Mouse (Mus musculus): Measurements from ENCODE around the gene Rpl7l1. TPM values are rescaled to one million over a fixed set of nuclear protein-coding genes. Genes with fewer than 3 reads are reported as not detected.
"Not testable (repeated sequence)": the region's sequence is repeated elsewhere in the genome, so short reads cannot be mapped to it uniquely, and the experiment has no call there.

Rpl7l1 gene
- polyA plus RNA-seq, 1 experiment from 2014 or later, result 242 TPM

GRCm38 (mm10) chr17:46773278-46774130 lies 9.0 kb downstream of the Rpl7l1 start:
- Histone ChIP-seq H3K4me1 (peaks cover 23% of the 10 kb centered on the region), H3K4me3 (peak overlapping the region; percentile 70), H3K27ac (peak overlapping the region; percentile 90), H3K27me3 (ENCODE audit: poor library complexity, severe bottlenecking) (no peaks in the 10 kb centered on the region), H3K36me3 (replicated peaks) (peaks cover 47% of the 10 kb centered on the region), H3K9me3 (no peaks in the 10 kb centered on the region)
- WGBS, result 12% methylated on average over 20 of the region's 20 CpGs
- DNase-seq (ENCODE audit: extremely low spot score, low spot score), result peak; percentile 35

DNA sequence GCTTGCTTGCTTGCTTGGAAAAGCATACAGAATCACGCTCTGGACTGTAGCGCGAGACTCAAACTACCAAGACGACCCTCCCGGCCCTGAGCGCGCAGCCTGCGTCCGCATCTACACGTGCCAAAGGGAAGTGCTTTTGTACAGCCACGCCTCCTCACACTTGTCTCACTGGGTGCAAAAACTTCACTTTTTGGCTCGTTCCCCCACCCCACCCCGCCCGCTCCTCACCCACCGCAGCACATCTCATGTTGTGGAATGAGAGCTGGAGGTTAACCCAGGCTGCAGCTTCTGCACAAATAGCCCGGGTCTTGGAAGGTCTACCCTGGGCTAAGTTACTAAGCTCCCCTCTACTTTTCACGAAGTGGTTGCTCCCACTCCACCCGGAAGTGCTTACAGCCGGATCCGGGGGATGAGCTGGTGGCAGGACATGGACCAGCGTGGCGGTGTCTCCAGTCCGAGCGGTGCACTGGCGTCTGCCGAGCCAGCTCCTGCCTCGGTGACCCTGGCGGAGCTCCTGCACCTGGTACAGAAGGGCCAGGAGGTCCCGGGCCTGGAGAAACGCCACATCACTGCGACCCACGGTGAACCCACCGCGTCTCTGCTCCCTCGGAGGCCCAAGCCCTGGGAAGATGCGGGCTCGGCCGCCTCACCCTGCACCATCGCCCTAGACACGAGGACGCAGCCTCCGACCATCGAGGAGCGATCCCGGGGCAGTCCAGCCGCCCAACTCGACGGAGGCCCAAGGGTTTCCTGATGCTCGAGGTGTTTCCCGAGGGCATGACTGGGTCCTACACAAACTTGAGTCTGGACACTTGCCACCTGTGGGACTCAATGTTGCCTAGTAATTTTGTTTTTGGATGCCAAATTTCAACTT lies 9.8 kb downstream of the Rpl7l1 start, which contains the start of gene 2310039H08Rik:
2310039H08Rik (plus strand) TSS at position 232 of the 874 bp plus-strand sequence.
- H3K36me3 ChIP-seq (replicated peaks), result peaks cover 39% of the 10 kb centered on the region
- H3K27ac ChIP-seq, result peak within 1 kb of the TSS; percentile 90
- H3K27me3 ChIP-seq (ENCODE audit: poor library complexity, severe bottlenecking), result no peaks in the 10 kb centered on the region
- H3K4me3 ChIP-seq, result peak within 1 kb of the TSS; percentile 70
- peaks cover 28% of the 10 kb centered on the region for H3K4me1 ChIP-seq
- peak; percentile 88 for DNase-seq (ENCODE audit: extremely low spot score, low spot score)
- H3K9me3 ChIP-seq, result no peaks in the 10 kb centered on the region
- WGBS, result under 1% methylated on average over 50 of the region's 50 CpGs

DNA sequence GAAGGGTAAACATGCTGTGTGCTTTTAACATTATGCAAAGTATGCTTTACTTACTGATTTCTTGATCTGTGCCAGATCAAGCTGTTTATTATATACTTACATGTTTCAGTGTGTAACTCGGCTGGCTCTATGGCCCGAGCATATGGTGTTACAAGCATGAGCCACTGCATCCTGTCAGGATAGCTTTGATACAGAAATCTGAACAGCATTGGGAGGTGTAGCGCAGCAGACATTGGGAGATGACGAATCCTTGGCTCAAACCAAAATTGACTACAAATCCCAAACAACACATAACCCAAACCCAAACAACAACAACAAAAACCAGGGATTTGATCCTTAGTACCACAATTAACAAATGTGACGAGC lies 10.5 kb downstream of the Rpl7l1 start:
- H3K27me3 ChIP-seq (ENCODE audit: poor library complexity, severe bottlenecking), result no peaks in the 10 kb centered on the region
- peaks cover 32% of the 10 kb centered on the region for H3K36me3 ChIP-seq (replicated peaks)
- H3K9me3 ChIP-seq, result no peaks in the 10 kb centered on the region
- WGBS, result 15% methylated on average over 5 of the region's 5 CpGs
- H3K27ac ChIP-seq, result peak overlapping the region; percentile 90
- H3K4me3 ChIP-seq, result peak overlapping the region; percentile 70
- no peak for DNase-seq (ENCODE audit: extremely low spot score, low spot score)
- peaks cover 29% of the 10 kb centered on the region for H3K4me1 ChIP-seq

GRCm38 (mm10) chr17:46771616-46772015 lies 10.9 kb downstream of the Rpl7l1 start:
- Histone ChIP-seq H3K27me3 (ENCODE audit: poor library complexity, severe bottlenecking) (no peaks in the 10 kb centered on the region), H3K36me3 (replicated peaks) (peaks cover 28% of the 10 kb centered on the region), H3K27ac (peak overlapping the region; percentile 90), H3K4me3 (peak overlapping the region; percentile 70), H3K9me3 (no peaks in the 10 kb centered on the region), H3K4me1 (peaks cover 29% of the 10 kb centered on the region)
- 72% methylated on average over 17 of the region's 17 CpGs for WGBS
- DNase-seq (ENCODE audit: extremely low spot score, low spot score), result no peak

GRCm38 (mm10) chr17:46771025-46771424 lies 11.4 kb downstream of the Rpl7l1 start:
- peaks cover 22% of the 10 kb centered on the region for H3K36me3 ChIP-seq (replicated peaks)
- 92% methylated on average over 4 of the region's 4 CpGs for WGBS
- no peak for DNase-seq (ENCODE audit: extremely low spot score, low spot score)
- H3K4me1 ChIP-seq, result peaks cover 29% of the 10 kb centered on the region
- H3K4me3 ChIP-seq, result peak overlapping the region; percentile 16
- H3K9me3 ChIP-seq, result no peaks in the 10 kb centered on the region
- no peak overlapping the region for H3K27ac ChIP-seq
- no peaks in the 10 kb centered on the region for H3K27me3 ChIP-seq (ENCODE audit: poor library complexity, severe bottlenecking)

DNA sequence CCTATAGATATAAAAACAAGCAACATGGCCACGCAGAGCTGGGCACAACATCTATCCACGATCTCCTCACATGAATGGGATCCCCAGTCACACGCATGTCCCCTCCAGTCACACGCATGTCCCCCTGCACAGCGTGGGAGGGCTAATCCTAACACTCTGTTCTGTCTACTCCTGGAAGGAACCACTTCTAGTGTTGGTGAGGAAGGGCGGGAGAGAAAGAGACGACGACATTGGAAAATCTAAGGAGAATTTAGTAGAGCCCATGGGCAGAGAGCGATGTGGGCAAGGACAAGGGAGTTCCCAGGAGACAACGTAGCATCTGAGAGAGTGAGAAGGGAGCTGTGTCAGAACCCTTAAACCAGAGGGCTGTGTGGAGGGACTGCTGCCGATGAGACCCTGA lies 11.9 kb downstream of the Rpl7l1 start:
- Histone ChIP-seq H3K27me3 (ENCODE audit: poor library complexity, severe bottlenecking) (no peaks in the 10 kb centered on the region), H3K9me3 (no peaks in the 10 kb centered on the region), H3K4me1 (peaks cover 29% of the 10 kb centered on the region), H3K4me3 (peak overlapping the region; percentile 16; the same call in 1 of the 2 replicates), H3K36me3 (replicated peaks) (peaks cover 18% of the 10 kb centered on the region), H3K27ac (no peak overlapping the region)
- no peak for DNase-seq (ENCODE audit: extremely low spot score, low spot score)
- 91% methylated on average over 11 of the region's 11 CpGs for WGBS

- WGBS, result 69% methylated on average over 8 of the region's 8 CpGs
- H3K27me3 ChIP-seq (ENCODE audit: poor library complexity, severe bottlenecking), result no peaks in the 10 kb centered on the region
- H3K9me3 ChIP-seq, result no peaks in the 10 kb centered on the region
- peak overlapping the region; percentile 48 for H3K27ac ChIP-seq
- DNase-seq (ENCODE audit: extremely low spot score, low spot score), result no peak
- peaks cover 15% of the 10 kb centered on the region for H3K4me1 ChIP-seq
- H3K36me3 ChIP-seq (replicated peaks), result no peaks in the 10 kb centered on the region
- H3K4me3 ChIP-seq, result no peak overlapping the region
These were observed 14.6 kb downstream of the Rpl7l1 start for GRCm38 (mm10) chr17:46767868-46768267.

DNA sequence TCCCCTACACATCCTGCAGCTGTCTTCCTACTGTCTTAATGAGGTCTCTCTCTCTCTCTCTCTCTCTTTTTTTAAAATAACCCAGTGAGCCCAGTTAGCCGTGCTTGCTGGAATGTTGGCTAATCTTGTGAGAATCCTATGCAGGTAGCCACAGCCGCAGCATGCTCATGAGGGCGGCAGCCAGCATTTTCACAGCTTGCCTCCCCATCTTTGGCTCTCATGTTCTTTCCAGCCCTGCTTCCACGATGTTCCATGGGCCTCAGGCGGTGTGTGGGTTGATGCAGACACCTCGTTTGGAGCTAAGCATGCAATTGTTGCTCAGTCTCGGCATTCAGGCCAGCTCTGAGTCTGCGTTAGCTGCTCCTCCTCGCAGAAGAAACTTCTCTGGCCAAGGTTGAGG lies 17.6 kb downstream of the Rpl7l1 start:
- H3K4me1 ChIP-seq; H3K27me3 ChIP-seq (ENCODE audit: poor library complexity, severe bottlenecking); DNase-seq (ENCODE audit: extremely low spot score, low spot score); H3K27ac ChIP-seq; H3K9me3 ChIP-seq; H3K36me3 ChIP-seq (replicated peaks); H3K4me3 ChIP-seq: not testable (repeated sequence)
- WGBS, result 71% methylated on average over 9 of the region's 9 CpGs

- no peak within 1 kb of the TSS for H3K27ac ChIP-seq
- H3K4me1 ChIP-seq, result peaks cover 6% of the 10 kb centered on the region; the same call in 1 of the 2 replicates
- H3K27me3 ChIP-seq (ENCODE audit: poor library complexity, severe bottlenecking), result no peaks in the 10 kb centered on the region
- no peaks in the 10 kb centered on the region for H3K36me3 ChIP-seq (replicated peaks)
- no peak for DNase-seq (ENCODE audit: extremely low spot score, low spot score)
- H3K9me3 ChIP-seq, result no peaks in the 10 kb centered on the region
- 81% methylated on average over 2 of the region's 2 CpGs for WGBS
- H3K4me3 ChIP-seq, result no peak within 1 kb of the TSS
These were observed 18.9 kb downstream of the Rpl7l1 start, which contains the start of gene Ptcra for GRCm38 (mm10) chr17:46763544-46763943. Gene Ptcra, minus strand, starts transcription at chr17:46763712.

DNA sequence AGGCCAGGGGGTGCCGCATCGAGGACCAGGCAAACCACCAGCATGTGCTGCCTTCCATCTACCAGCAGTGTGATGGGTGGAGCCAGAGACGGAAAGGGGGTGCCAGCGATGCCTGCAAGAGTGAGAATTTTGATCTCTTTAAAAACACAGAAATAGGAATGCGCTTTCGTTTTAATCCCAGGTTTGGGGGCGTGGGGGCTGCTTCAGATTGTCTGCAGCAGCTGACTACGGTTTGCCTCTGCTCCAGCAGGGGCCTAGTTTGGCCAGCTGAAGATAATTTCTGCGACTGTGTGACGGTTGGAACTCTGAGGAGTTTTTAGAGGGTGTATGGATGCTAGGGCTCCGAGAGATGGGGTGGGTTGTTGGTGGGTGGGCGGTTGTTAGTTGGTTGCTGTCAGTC lies 23.7 kb downstream of the Rpl7l1 start:
- WGBS, result 86% methylated on average over 12 of the region's 12 CpGs

DNA sequence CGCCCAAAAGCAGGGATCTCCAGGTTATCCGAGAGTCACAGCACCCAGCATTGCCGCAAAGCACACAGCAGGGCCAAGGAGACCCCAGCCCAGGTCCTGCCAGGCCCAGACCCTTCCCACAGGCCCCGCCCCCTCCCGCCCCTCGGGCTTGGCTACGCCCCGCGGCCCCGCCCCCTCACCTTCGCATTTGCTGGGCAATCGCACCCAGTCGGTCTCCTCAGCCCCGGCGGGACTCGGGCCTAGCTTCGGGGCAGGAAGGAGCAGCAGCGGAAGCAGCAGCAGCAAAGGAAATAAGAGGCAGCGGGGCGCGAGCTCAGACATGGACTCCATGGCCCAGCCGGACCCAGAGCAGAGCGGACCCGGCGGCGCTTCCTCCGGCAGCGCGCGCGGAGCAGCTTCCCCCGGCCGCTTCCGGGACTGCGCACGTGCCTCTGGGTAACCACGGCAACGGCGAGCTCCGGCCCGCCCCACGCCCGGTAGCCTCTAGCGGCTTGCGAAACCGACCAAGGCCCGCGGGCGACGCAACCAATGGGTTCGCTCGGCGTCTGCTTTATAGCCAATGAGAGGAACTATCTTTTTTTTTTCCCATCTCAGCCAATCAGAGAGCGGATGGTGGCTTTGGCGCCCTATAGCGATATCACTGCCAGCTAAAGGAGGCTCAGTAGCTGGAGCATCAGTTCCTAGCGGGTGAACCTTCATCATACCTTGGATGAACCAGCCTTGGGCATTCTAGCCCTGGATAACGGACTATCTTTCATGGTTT lies 30.5 kb downstream of the Rpl7l1 start, which contains the start of gene Cnpy3:
Cnpy3 (minus strand) TSS at position 421 of the 763 bp plus-strand sequence.
- Histone ChIP-seq H3K36me3 (replicated peaks) (peaks cover 26% of the 10 kb centered on the region), H3K27me3 (ENCODE audit: poor library complexity, severe bottlenecking) (no peaks in the 10 kb centered on the region), H3K9me3 (peaks cover 3% of the 10 kb centered on the region; the same call in 1 of the 2 replicates), H3K4me3 (peak within 1 kb of the TSS; percentile 67), H3K27ac (peak within 1 kb of the TSS; percentile 90), H3K4me1 (peaks cover 32% of the 10 kb centered on the region)
- WGBS, result under 1% methylated on average over 58 of the region's 58 CpGs
- peak; percentile 99 for DNase-seq (ENCODE audit: extremely low spot score, low spot score)

More for the DNA sequence above, 23.7 kb downstream of the Rpl7l1 start:
- DNase-seq (ENCODE audit: extremely low spot score, low spot score), result no peak
- Histone ChIP-seq H3K4me3 (no peak overlapping the region), H3K9me3 (peaks cover 3% of the 10 kb centered on the region; the same call in 1 of the 2 replicates), H3K36me3 (replicated peaks) (no peaks in the 10 kb centered on the region), H3K4me1 (peaks cover 11% of the 10 kb centered on the region), H3K27ac (no peak overlapping the region), H3K27me3 (ENCODE audit: poor library complexity, severe bottlenecking) (no peaks in the 10 kb centered on the region)
